Mouse (Mus musculus): ENCODE measurements around the gene Troap. TPM values are rescaled to one million over a fixed set of nuclear protein-coding genes. Genes with fewer than 3 reads are reported as not detected.

Gene Troap
- polyA plus RNA-seq, 1 experiment, result 49.0 TPM

- TF ChIP-seq MAX (IDR thresholded peaks at IDR 0.05) (no peak), MYOG (IDR thresholded peaks at IDR 0.05; ENCODE audit: control insufficient read depth, extremely low read depth, insufficient read length) (no peak), CTCF (IDR thresholded peaks at IDR 0.05; ENCODE audit: control insufficient read depth, insufficient read depth, insufficient read length) (no peak), FOSL1 (IDR thresholded peaks at IDR 0.05; ENCODE audit: insufficient read depth, low read length, poor library complexity, severe bottlenecking) (no peak), USF1 (IDR thresholded peaks at IDR 0.05; ENCODE audit: low read depth) (no peak), MYOD1 (IDR thresholded peaks at IDR 0.05; ENCODE audit: control insufficient read depth, insufficient read length, low read depth) (no peak), CEBPB (IDR thresholded peaks at IDR 0.05; ENCODE audit: low read depth) (no peak)
- no peak overlapping the region for H3K4me3 ChIP-seq (ENCODE audit: insufficient read depth, poor library complexity, severe bottlenecking)
- H3K27me3 ChIP-seq (ENCODE audit: control insufficient read depth, insufficient read depth, insufficient read length), result no peaks in the 10 kb centered on the region
- H3K79me2 ChIP-seq (ENCODE audit: control insufficient read depth, insufficient read depth), result peaks cover 40% of the 10 kb centered on the region
- H3ac ChIP-seq (ENCODE audit: control insufficient read depth, insufficient read length, low read depth), result no peak overlapping the region
- peaks cover 73% of the 10 kb centered on the region for H3K36me3 ChIP-seq (ENCODE audit: control insufficient read depth, insufficient read depth)
- peaks cover 20% of the 10 kb centered on the region for H3K79me3 ChIP-seq (ENCODE audit: low read depth)
These were observed 5.4 kb downstream of the Troap start for GRCm38 (mm10) chr15:99079804-99080203.

GRCm38 (mm10) chr15:99082322-99082721 lies 7.9 kb downstream of the Troap start:
- TF ChIP-seq CTCF (IDR thresholded peaks at IDR 0.05; ENCODE audit: control insufficient read depth, insufficient read depth, insufficient read length), result no peak
- no peak for TF ChIP-seq MAX (IDR thresholded peaks at IDR 0.05)
- no peak for TF ChIP-seq MYOG (IDR thresholded peaks at IDR 0.05; ENCODE audit: control insufficient read depth, extremely low read depth, insufficient read length)
- no peak for TF ChIP-seq FOSL1 (IDR thresholded peaks at IDR 0.05; ENCODE audit: insufficient read depth, low read length, poor library complexity, severe bottlenecking)
- no peak for TF ChIP-seq MYOD1 (IDR thresholded peaks at IDR 0.05; ENCODE audit: control insufficient read depth, insufficient read length, low read depth)
- no peak for TF ChIP-seq CEBPB (IDR thresholded peaks at IDR 0.05; ENCODE audit: low read depth)
- TF ChIP-seq USF1 (IDR thresholded peaks at IDR 0.05; ENCODE audit: low read depth), result no peak
- Histone ChIP-seq H3K36me3 (ENCODE audit: control insufficient read depth, insufficient read depth) (peaks cover 64% of the 10 kb centered on the region), H3K27me3 (ENCODE audit: control insufficient read depth, insufficient read depth, insufficient read length) (no peaks in the 10 kb centered on the region), H3ac (ENCODE audit: control insufficient read depth, insufficient read length, low read depth) (no peak overlapping the region), H3K79me3 (ENCODE audit: low read depth) (peaks cover under 1% of the 10 kb centered on the region), H3K79me2 (ENCODE audit: control insufficient read depth, insufficient read depth) (peaks cover 15% of the 10 kb centered on the region), H3K4me3 (ENCODE audit: insufficient read depth, poor library complexity, severe bottlenecking) (no peak overlapping the region)

- peaks cover 10% of the 10 kb centered on the region for H3K79me2 ChIP-seq (ENCODE audit: control insufficient read depth, insufficient read depth)
- no peak overlapping the region for H3K4me3 ChIP-seq (ENCODE audit: insufficient read depth, poor library complexity, severe bottlenecking)
- H3K79me3 ChIP-seq (ENCODE audit: low read depth), result no peaks in the 10 kb centered on the region
- no peaks in the 10 kb centered on the region for H3K27me3 ChIP-seq (ENCODE audit: control insufficient read depth, insufficient read depth, insufficient read length)
- H3ac ChIP-seq (ENCODE audit: control insufficient read depth, insufficient read length, low read depth), result no peak overlapping the region
- peaks cover 59% of the 10 kb centered on the region for H3K36me3 ChIP-seq (ENCODE audit: control insufficient read depth, insufficient read depth)
- TF ChIP-seq CTCF (IDR thresholded peaks at IDR 0.05; ENCODE audit: control insufficient read depth, insufficient read depth, insufficient read length), result no peak
- no peak for TF ChIP-seq CEBPB (IDR thresholded peaks at IDR 0.05; ENCODE audit: low read depth)
- TF ChIP-seq FOSL1 (IDR thresholded peaks at IDR 0.05; ENCODE audit: insufficient read depth, low read length, poor library complexity, severe bottlenecking), result no peak
- TF ChIP-seq MYOD1 (IDR thresholded peaks at IDR 0.05; ENCODE audit: control insufficient read depth, insufficient read length, low read depth), result no peak
- no peak for TF ChIP-seq MAX (IDR thresholded peaks at IDR 0.05)
- TF ChIP-seq USF1 (IDR thresholded peaks at IDR 0.05; ENCODE audit: low read depth), result no peak
- TF ChIP-seq MYOG (IDR thresholded peaks at IDR 0.05; ENCODE audit: control insufficient read depth, extremely low read depth, insufficient read length), result no peak
These were observed 8.5 kb downstream of the Troap start for GRCm38 (mm10) chr15:99082840-99083239.

GRCm38 (mm10) chr15:99083258-99083657 lies 8.9 kb downstream of the Troap start:
- Histone ChIP-seq H3K79me2 (ENCODE audit: control insufficient read depth, insufficient read depth) (peaks cover 5% of the 10 kb centered on the region), H3K4me3 (ENCODE audit: insufficient read depth, poor library complexity, severe bottlenecking) (no peak overlapping the region), H3K79me3 (ENCODE audit: low read depth) (no peaks in the 10 kb centered on the region), H3K27me3 (ENCODE audit: control insufficient read depth, insufficient read depth, insufficient read length) (no peaks in the 10 kb centered on the region), H3ac (ENCODE audit: control insufficient read depth, insufficient read length, low read depth) (no peak overlapping the region), H3K36me3 (ENCODE audit: control insufficient read depth, insufficient read depth) (peaks cover 54% of the 10 kb centered on the region)
- no peak for TF ChIP-seq MYOG (IDR thresholded peaks at IDR 0.05; ENCODE audit: control insufficient read depth, extremely low read depth, insufficient read length)
- no peak for TF ChIP-seq CEBPB (IDR thresholded peaks at IDR 0.05; ENCODE audit: low read depth)
- TF ChIP-seq MAX (IDR thresholded peaks at IDR 0.05), result no peak
- TF ChIP-seq MYOD1 (IDR thresholded peaks at IDR 0.05; ENCODE audit: control insufficient read depth, insufficient read length, low read depth), result no peak
- no peak for TF ChIP-seq USF1 (IDR thresholded peaks at IDR 0.05; ENCODE audit: low read depth)

- H3K79me3 ChIP-seq (ENCODE audit: low read depth), result no peaks in the 10 kb centered on the region
- H3K79me2 ChIP-seq (ENCODE audit: control insufficient read depth, insufficient read depth), result no peaks in the 10 kb centered on the region
- H3ac ChIP-seq (ENCODE audit: control insufficient read depth, insufficient read length, low read depth), result no peak overlapping the region
- H3K27me3 ChIP-seq (ENCODE audit: control insufficient read depth, insufficient read depth, insufficient read length), result no peaks in the 10 kb centered on the region
- TF ChIP-seq CTCF (IDR thresholded peaks at IDR 0.05; ENCODE audit: control insufficient read depth, insufficient read depth, insufficient read length) (no peak), CEBPB (IDR thresholded peaks at IDR 0.05; ENCODE audit: low read depth) (no peak), MYOG (IDR thresholded peaks at IDR 0.05; ENCODE audit: control insufficient read depth, extremely low read depth, insufficient read length) (no peak), FOSL1 (IDR thresholded peaks at IDR 0.05; ENCODE audit: insufficient read depth, low read length, poor library complexity, severe bottlenecking) (no peak), MYOD1 (IDR thresholded peaks at IDR 0.05; ENCODE audit: control insufficient read depth, insufficient read length, low read depth) (no peak), USF1 (IDR thresholded peaks at IDR 0.05; ENCODE audit: low read depth) (no peak), MAX (IDR thresholded peaks at IDR 0.05) (no peak)
- peaks cover 47% of the 10 kb centered on the region for H3K36me3 ChIP-seq (ENCODE audit: control insufficient read depth, insufficient read depth)
- no peak overlapping the region for H3K4me3 ChIP-seq (ENCODE audit: insufficient read depth, poor library complexity, severe bottlenecking)
These were observed 9.6 kb downstream of the Troap start for GRCm38 (mm10) chr15:99083867-99084557.

All from C2C12 (cell line).